Mouse (Mus musculus): ENCODE measurements around the gene Kptn.

The Kptn gene

GRCm38 (mm10) chr7:16119569-16120261 lies at the start of gene Kptn:
Gene Kptn (plus strand): TSS chr7:16119895.
- in situ Hi-C loops (cut with MboI) = no loop called here

DNA sequence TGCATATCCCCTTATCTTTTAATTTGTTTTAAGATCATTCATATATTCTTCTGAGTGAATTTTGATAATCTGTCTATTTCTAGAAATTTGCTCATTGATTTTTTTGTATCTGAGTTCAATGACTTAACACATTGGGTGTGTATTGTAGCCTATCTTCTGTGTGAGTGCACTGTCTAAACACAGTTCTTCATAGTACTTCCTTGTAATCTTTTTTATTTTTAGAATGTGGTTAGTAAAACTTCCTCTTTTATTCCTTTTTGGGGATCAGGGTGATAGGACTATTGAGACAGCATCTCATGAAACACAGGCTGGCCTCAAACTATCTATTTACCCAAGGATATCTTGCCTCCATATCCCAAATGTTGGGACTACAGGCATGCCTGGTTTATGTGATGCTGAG lies 48.8 kb upstream of the Kptn start:
- in situ Hi-C loops (cut with MboI) = no loop called here

GRCm38 (mm10) chr7:16071906-16072305 lies 47.8 kb upstream of the Kptn start:
- in situ Hi-C loops (cut with MboI) = no loop called here

DNA sequence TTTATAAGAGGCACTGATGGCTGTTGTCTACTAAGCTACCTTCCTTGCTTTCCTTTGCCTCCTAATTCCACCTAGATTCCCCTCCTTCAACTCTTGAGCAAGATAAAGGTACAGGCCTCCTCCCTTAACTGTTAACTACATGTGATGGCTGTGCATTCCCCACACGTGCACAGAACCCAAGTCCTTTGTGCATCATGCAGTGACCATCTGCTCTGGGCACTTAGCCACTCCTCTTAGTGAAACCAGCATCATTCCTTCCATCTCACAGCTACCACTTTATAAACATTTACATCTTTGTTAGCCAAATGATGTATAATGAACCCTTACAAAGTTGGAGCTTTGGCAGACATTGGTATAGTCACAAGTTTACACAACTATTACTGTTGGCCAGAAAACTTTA lies 39.7 kb upstream of the Kptn start:
- in situ Hi-C loops (cut with MboI) = no loop called here

DNA sequence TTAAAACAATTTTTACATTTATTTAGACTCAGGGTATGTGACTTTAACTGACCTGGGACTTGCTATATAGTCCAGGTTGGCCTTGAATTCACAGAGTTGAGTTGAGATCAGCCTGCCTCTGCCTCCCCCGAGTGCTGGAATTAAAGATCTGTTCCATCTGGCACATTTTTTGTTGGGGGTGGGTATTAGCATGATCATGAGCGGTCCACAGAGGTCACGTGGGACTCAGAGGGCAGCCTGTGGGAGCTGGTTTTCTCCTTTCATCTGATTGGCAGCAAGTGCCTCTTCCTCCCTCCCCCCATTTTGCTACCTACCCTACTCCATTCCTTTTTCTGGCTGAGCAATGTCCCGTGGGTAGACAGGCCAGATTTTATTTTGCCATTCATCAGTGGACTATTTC lies 39.1 kb upstream of the Kptn start:
- in situ Hi-C loops (cut with MboI) = no loop called here

GRCm38 (mm10) chr7:16083361-16083760 lies 36.3 kb upstream of the Kptn start:
- in situ Hi-C loops (cut with MboI) = no loop called here

GRCm38 (mm10) chr7:16087587-16087986 lies 32.1 kb upstream of the Kptn start:
- in situ Hi-C loops (cut with MboI) = no loop called here

DNA sequence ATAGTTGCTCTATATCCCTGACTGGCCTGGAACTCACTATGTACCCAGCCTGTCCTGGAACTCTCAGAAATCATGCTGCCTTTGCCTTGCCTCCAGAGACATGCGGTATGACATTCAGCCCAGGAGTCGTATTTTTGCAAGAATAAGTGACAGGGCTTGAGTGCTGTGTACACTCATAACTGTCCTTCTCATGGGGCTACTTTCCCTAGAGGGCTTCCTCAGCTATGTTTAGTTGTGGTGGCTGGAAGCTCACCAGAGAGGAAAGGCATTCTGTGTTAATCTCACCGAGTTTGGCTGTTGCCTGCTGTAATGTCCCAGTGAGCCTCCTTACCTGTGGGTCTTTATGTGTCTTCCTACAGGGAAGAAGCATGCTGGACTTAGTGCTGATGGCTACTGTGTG lies 25.1 kb upstream of the Kptn start:
- in situ Hi-C loops (cut with MboI) = no loop called here

DNA sequence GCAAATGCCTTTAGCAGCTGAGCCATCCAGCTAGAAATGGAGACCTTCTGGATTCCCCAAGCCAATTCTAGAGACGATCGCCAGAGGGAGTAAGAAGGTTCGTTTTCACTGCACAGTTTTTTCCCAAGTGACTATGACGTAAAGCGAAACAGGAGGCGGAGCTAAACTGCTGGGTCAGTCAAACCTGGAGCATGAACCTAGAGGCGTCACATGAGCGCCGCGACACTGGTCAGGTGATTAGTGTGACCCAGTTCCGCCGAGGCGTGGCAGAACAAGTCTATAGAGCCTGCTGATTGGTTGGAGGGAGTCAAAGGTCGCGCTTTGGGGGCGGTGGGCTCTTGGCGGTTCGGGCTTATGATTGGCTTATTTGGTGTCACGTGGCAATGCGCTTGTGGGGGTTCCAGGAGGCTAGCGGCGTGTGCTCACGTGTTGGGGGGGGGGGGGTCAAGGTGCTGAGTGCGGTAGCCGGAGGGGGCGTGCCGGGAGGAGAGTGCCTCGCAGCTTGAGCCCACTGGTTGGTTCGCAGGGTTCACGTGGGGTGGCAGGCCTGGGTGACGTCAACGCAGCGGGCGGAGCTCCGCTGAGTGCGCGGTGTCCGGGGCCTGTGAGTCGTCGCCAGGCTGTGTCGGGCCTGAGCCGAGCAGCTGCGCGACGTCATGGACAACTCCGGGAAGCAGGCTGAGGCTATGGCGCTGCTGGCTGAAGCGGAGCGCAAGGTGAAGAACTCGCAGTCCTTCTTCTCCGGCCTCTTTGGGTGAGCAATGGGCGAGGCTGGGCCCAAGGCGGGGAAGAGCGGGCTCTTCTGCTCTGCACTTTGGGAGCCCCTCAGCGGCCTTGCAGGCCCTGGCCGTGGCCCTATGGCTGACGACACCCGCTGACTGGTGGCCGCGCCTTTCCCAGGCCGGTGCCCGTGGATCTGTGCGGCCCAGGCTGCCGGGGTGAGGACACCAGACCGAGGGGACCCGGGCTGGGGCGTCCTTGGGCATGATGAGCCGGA lies 21.4 kb upstream of the Kptn start, which contains the start of gene Napa:
Gene Napa, plus strand, starts transcription at position 438 of the 997 bp plus-strand sequence.
- in situ Hi-C loops (cut with MboI) = no loop called here

- in situ Hi-C loops (cut with MboI) = no loop called here
Measured at GRCm38 (mm10) chr7:16099901-16100300, 19.8 kb upstream of the Kptn start.

- in situ Hi-C loops (cut with MboI) = no loop called here
Measured at GRCm38 (mm10) chr7:16101081-16101480, 18.6 kb upstream of the Kptn start.

- in situ Hi-C loops (cut with MboI) = no loop called here
Measured at GRCm38 (mm10) chr7:16101726-16102475, 17.8 kb upstream of the Kptn start.

GRCm38 (mm10) chr7:16102686-16103226 lies 16.9 kb upstream of the Kptn start:
- in situ Hi-C loops (cut with MboI) = no loop called here

DNA sequence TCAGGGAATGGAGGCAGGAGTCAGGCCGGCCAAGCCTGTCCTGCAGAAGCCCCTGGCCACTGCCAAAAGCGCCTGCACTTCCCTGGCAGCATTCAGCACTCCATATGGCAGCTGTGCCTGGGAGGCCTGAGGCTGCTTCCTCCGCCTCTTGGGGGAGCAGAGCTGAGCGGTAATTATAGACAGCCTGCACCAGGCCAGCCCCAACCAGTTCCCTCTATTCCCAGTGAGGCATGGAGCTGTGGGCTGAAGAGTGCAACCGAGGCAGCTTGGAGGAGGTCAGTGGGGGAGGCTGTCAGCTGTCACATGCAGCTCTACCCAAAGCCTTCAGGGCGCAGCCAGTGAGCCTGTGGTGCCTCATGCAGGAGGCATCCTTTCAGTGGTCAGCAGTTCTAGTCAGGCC lies 15.9 kb upstream of the Kptn start:
- in situ Hi-C loops (cut with MboI) = no loop called here

DNA sequence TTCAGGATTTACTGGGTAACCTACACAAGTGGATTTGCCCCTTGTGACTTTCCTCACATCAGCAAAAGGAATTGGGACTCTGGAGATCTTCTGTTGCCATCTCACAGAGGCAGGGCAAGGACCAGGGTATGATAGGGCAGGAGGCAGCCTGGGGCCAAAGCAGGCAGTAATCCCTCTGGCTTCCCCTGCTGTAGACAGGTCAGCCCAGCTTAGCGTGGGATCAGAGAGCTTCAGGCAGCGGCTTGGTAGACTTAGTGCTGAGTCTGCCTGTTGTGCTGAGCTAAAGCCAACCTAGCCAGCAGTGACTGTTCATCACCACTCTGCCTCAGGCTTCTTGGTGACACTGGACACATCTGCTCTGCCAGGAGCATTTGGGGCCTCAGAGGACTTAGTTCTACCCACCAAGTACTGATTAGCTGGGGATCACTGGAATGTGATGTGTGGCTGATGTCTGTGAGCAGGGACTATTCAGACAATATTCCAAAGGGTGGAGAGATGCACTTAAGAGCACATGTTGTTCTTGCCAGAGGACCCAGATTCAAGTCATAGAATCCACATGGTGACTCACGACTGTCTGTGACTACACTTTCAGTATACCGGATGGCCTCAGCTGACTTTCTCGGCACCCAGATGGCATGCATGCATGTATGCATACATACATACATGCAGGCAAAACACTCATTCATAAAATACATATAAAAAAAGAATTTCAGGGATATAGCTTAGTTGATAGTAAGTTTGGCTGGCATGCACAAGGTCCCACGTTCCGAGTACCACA lies 14.9 kb upstream of the Kptn start:
- in situ Hi-C loops (cut with MboI) = no loop called here

- in situ Hi-C loops (cut with MboI) = no loop called here
Measured at GRCm38 (mm10) chr7:16108886-16109542, 10.7 kb upstream of the Kptn start.

GRCm38 (mm10) chr7:16110158-16110557 lies 9.5 kb upstream of the Kptn start:
- in situ Hi-C loops (cut with MboI) = no loop called here

DNA sequence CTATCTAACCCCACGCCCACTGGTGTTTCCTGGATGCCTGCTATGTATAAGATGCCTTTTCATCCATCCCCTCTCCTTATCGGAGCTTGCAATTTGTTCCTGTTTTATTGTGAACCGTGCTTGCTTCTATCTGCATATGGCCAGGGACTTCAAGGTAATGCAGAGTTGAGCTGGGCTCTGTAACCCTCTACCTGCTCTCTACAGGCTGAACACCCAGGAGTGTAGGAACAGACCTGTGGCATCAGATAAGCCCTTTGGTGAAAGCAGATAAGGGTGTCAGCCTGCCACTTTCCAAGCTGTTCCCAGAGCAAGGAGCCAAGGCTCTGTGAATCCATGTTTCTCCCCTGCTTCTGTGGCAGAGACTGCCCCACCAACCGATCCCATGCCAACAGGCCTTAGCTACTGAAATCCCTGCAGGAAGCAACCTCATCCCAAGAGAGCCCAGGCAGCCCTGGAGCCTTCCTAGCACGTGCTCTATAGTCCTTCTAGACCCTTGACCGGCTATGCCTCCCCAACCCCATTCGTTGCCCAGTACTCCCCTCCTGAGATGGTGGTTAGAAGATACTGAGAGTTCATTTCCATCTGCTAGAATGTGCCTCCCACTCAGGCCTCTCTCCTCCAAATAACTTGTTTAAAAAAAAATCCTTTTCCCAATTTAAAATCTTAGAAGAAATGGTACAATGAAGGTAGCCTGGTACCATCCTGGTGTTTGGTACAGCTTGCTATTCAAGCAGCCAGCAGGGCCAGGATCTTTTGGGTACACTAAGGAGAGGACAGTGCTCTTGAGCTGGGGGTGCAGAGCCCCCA lies 8.2 kb upstream of the Kptn start:
- in situ Hi-C loops (cut with MboI) = no loop called here

DNA sequence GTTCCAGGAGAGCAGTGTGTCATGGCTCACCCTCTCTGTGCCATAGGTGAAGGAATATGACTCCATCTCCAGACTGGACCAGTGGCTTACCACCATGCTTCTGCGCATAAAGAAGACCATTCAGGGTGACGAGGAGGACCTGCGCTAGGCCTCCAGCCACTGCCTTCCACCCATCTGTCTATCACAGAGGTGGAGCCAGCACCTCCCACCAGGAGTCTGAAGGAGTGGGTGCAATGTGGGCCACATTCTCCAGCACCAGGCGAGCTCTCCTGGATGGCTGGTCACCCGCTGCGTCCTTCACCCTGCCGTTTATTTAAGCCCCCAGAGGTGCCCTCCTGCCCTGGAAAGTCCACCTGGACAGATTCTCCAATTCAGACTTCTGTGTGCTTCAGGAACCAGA lies 3.3 kb upstream of the Kptn start:
- in situ Hi-C loops (cut with MboI) = no loop called here

DNA sequence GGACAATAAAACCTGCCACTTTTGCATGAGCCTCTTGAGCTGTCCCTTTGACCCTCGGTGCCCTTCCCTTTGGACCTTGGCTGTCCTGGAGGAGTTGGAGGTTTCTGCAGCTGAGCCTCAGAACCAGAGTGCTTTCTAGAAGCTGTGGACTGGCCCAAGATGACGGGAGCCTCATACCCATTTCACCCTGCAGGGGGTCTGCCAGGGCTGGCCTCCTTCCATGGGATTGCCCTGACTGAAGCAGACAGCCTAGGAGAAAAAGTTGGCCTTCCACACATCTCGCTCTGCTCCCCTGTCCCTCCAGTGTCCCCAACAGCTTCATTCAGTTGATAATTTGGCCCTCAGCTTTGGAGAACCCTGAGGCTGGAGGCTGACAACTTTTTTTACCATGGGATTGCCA lies 2.6 kb upstream of the Kptn start:
- in situ Hi-C loops (cut with MboI) = no loop called here
